Mouse (Mus musculus) erythroid progenitor cell, adult 5-6 weeks (primary cell): ENCODE measurements at regions not wholly inside any gene's neighbourhood (a gene's known extent, or its start where the extent isn't known, plus 50 kb on each side); places are given as distances from the start of the nearest gene placed in this dataset.

Experiments used
- ATAC-seq: replicated peaks from 2 replicates; pipeline ENCODE4 v1.8.0; 2016; ENCODE audit warnings: moderate number of reproducible peaks, mild to moderate bottlenecking, moderate TSS enrichment, inconsistent platforms; ENCODE audit not compliant: poor library complexity, low FRiP score, severe bottlenecking

GRCm38 (mm10) chr1:184326191-184326590 is 292.1 kb upstream of the 1700056E22Rik start:
- no peak for ATAC-seq

GRCm38 (mm10) chr1:184324234-184324633 is 290.1 kb upstream of the 1700056E22Rik start:
- no peak for ATAC-seq

GRCm38 (mm10) chr1:184320521-184321177 is 286.5 kb upstream of the 1700056E22Rik start:
- no peak for ATAC-seq

- no peak for ATAC-seq
Measured at GRCm38 (mm10) chr1:184310185-184310815, 276.2 kb upstream of the 1700056E22Rik start.

- ATAC-seq = no peak
Measured at GRCm38 (mm10) chr1:184304813-184305212, 270.7 kb upstream of the 1700056E22Rik start.

- no peak for ATAC-seq
Measured at GRCm38 (mm10) chr1:184304204-184304603, 270.1 kb upstream of the 1700056E22Rik start.

GRCm38 (mm10) chr1:184298701-184299100 is 264.6 kb upstream of the 1700056E22Rik start:
- ATAC-seq = no peak

- no peak for ATAC-seq
Measured at GRCm38 (mm10) chr1:184297001-184297740, 263.1 kb upstream of the 1700056E22Rik start.

- no peak for ATAC-seq
Measured at GRCm38 (mm10) chr1:184291129-184291528, 257.0 kb upstream of the 1700056E22Rik start.

GRCm38 (mm10) chr1:184289733-184290416 is 255.8 kb upstream of the 1700056E22Rik start:
- no peak for ATAC-seq

- ATAC-seq = no peak
Measured at GRCm38 (mm10) chr1:184281768-184282167, 247.7 kb upstream of the 1700056E22Rik start.

GRCm38 (mm10) chr1:184279263-184279662 is 245.2 kb upstream of the 1700056E22Rik start:
- ATAC-seq = no peak

GRCm38 (mm10) chr1:184277001-184277400 is 242.9 kb upstream of the 1700056E22Rik start:
- no peak for ATAC-seq

- ATAC-seq = no peak
Measured at GRCm38 (mm10) chr1:184275877-184276276, 241.8 kb upstream of the 1700056E22Rik start.

- no peak for ATAC-seq
Measured at GRCm38 (mm10) chr1:184275396-184275795, 241.3 kb upstream of the 1700056E22Rik start.

GRCm38 (mm10) chr1:184274704-184275103 is 240.6 kb upstream of the 1700056E22Rik start:
- ATAC-seq = no peak

GRCm38 (mm10) chr1:184273722-184274121 is 239.6 kb upstream of the 1700056E22Rik start:
- no peak for ATAC-seq

GRCm38 (mm10) chr1:184271254-184271653 is 237.2 kb upstream of the 1700056E22Rik start:
- no peak for ATAC-seq

- no peak for ATAC-seq
Measured at GRCm38 (mm10) chr1:184266051-184266450, 231.9 kb upstream of the 1700056E22Rik start.

GRCm38 (mm10) chr1:184262975-184263374 is 228.9 kb upstream of the 1700056E22Rik start:
- no peak for ATAC-seq
